Mouse (Mus musculus) kidney, embryonic 16.5 days (tissue): ENCODE measurements around the gene Iqub. TPM values are rescaled to one million over a fixed set of nuclear protein-coding genes. Genes with fewer than 3 reads are reported as not detected.

ENCODE experiments used
- ATAC-seq: fragments of 200-750 bp; cut with Nextera tagmentation; 2 replicates; pipeline ENCODE4 v1.8.0; 2017; ENCODE audit warnings: moderate TSS enrichment; ENCODE audit not compliant: low FRiP score, low TSS enrichment
- H3K27ac ChIP-seq: fragments of 300-500 bp; sonication (generic); 2 replicates; pipeline ENCODE4 v1.5.1; 2014; ENCODE audit warnings: low read length
- H3K27me3 ChIP-seq: fragments of 300-500 bp; sonication (generic); 2 replicates; pipeline ENCODE4 v1.6.1; 2014; ENCODE audit warnings: low read length, control low read depth, mixed read lengths; ENCODE audit not compliant: insufficient read depth
- H3K36me3 ChIP-seq: fragments of 300-500 bp; sonication (generic); 2 replicates; pipeline ENCODE4 v1.6.1; 2014; ENCODE audit warnings: low read length, control low read depth, mixed read lengths; ENCODE audit not compliant: insufficient read depth
- H3K4me1 ChIP-seq: fragments of 300-500 bp; sonication (generic); 2 replicates; pipeline ENCODE4 v1.6.1; 2014; ENCODE audit warnings: low read length, control low read depth, mixed read lengths; ENCODE audit not compliant: insufficient read depth
- H3K4me2 ChIP-seq: fragments of 300-500 bp; sonication (generic); replicated peaks from 2 replicates; pipeline ENCODE4 v1.6.1; 2014; ENCODE audit warnings: low read depth, low read length
- H3K4me3 ChIP-seq: fragments of 300-500 bp; sonication (generic); 2 replicates; pipeline ENCODE4 v1.5.1; 2014; ENCODE audit warnings: mild to moderate bottlenecking, low read length
- H3K9ac ChIP-seq: fragments of 300-500 bp; sonication (generic); replicated peaks from 2 replicates; pipeline ENCODE4 v1.6.1; 2014; ENCODE audit warnings: low read length
- H3K9me3 ChIP-seq: fragments of 300-500 bp; sonication (generic); 2 replicates; pipeline ENCODE4 v1.6.1; 2016; ENCODE audit warnings: low read length, control low read depth
- WGBS: fragments of 180-500 bp; shearing (Covaris S2); extraction: QIAGEN DNeasy Blood & Tissue Kit; methylation state at CpG from one replicate; pipeline ENCODE4 v1.1.7; 2014; 5-methylcytosine and 5-hydroxymethylcytosine counted together
- polyA plus RNA-seq: library from polyadenylated mRNA; unstranded; fragments of >200 nt; fragmentation: Nextera tagmentation; extraction: Ambion mirVana; gene quantifications from 2 replicates; pipeline ENCODE4 v1.2.1, GENCODE M21; 2015

The Iqub gene
- polyA plus RNA-seq, 1 experiment from 2014 or later: 0.05 TPM

- H3K27ac ChIP-seq: no peak overlapping the region
- H3K27me3 ChIP-seq: no peaks in the 10 kb centered on the region
- no peaks in the 10 kb centered on the region for H3K4me1 ChIP-seq
- H3K9me3 ChIP-seq: no peaks in the 10 kb centered on the region
- ATAC-seq: no peak
- no peak overlapping the region for H3K4me2 ChIP-seq
- 70% methylated on average over 11 of the region's 11 CpGs for WGBS
- no peak overlapping the region for H3K9ac ChIP-seq
- no peaks in the 10 kb centered on the region for H3K36me3 ChIP-seq
- no peak overlapping the region for H3K4me3 ChIP-seq
These were observed 106.1 kb downstream of the Iqub start for GRCm38 (mm10) chr6:24408573-24409427.

- Histone ChIP-seq H3K27me3 (no peaks in the 10 kb centered on the region), H3K9ac (no peak overlapping the region), H3K27ac (no peak overlapping the region), H3K4me1 (no peaks in the 10 kb centered on the region), H3K4me3 (no peak overlapping the region), H3K4me2 (no peak overlapping the region), H3K36me3 (no peaks in the 10 kb centered on the region), H3K9me3 (no peaks in the 10 kb centered on the region)
- ATAC-seq: no peak
- 54% methylated on average over 3 of the region's 3 CpGs for WGBS
These were observed 107.1 kb downstream of the Iqub start for GRCm38 (mm10) chr6:24407743-24408142.

GRCm38 (mm10) chr6:24397237-24397647, 117.6 kb downstream of the Iqub start:
- Histone ChIP-seq H3K36me3 (no peaks in the 10 kb centered on the region), H3K4me3 (no peak overlapping the region), H3K4me2 (no peak overlapping the region), H3K27me3 (no peaks in the 10 kb centered on the region), H3K9ac (no peak overlapping the region), H3K4me1 (no peaks in the 10 kb centered on the region), H3K27ac (no peak overlapping the region), H3K9me3 (no peaks in the 10 kb centered on the region)
- ATAC-seq: no peak
- WGBS: 85% methylated on average over 4 of the region's 4 CpGs

Other genes with a start within 250 kb of the Iqub start
- 348 and 350 TPM in 2 replicates for gene Ndufa5, start 12.9 kb upstream of the Iqub start, polyA plus RNA-seq
- 0.52 and 0.69 TPM in 2 replicates for gene Asb15, start 13.1 kb upstream of the Iqub start, polyA plus RNA-seq
- gene Lmod2, start 82.7 kb upstream of the Iqub start, polyA plus RNA-seq: 0.12 and 0.32 TPM in 2 replicates
- 82.1 and 99.1 TPM in 2 replicates for gene Wasl, start 149.9 kb upstream of the Iqub start, polyA plus RNA-seq
- gene Hyal6, start 218.2 kb upstream of the Iqub start, polyA plus RNA-seq: not detected in 2 replicates
- gene Hyal4, start 233.3 kb upstream of the Iqub start, polyA plus RNA-seq: not detected in 2 replicates